Mouse (Mus musculus) MEL (cell line): ENCODE data around the gene Vdac1. TPM values are rescaled to one million over a fixed set of nuclear protein-coding genes. Genes with fewer than 3 reads are reported as not detected.

ENCODE experiments used
- DNase-seq: peaks from one replicate; pipeline ENCODE4 v3.0.0; 2011; ENCODE audit warnings: low read depth, low spot score
- H3K27ac ChIP-seq: 2 replicates; pipeline ENCODE4 v1.5.1; 2012; ENCODE audit warnings: low read depth, mild to moderate bottlenecking, control low read depth, low read length, moderate library complexity; ENCODE audit not compliant: control insufficient read depth
- H3K27me3 ChIP-seq, 2 experiments: fragments of 150-350 bp in 1 of 2; sonication (generic) in 1 of 2; 2 replicates each; pipeline ENCODE4 v1.6.1; 2012; ENCODE audit warnings: low read length in 2 of 2, mild to moderate bottlenecking in 2 of 2, improper control_type of control experiment in 1 of 2, moderate library complexity in 1 of 2; ENCODE audit not compliant: insufficient read depth in 2 of 2, control insufficient read depth in 1 of 2
- H3K36me3 ChIP-seq, 2 experiments: 2 replicates each; pipeline ENCODE4 v1.6.1; 2012 to 2014; ENCODE audit warnings: low read length in 2 of 2, improper control_type of control experiment in 1 of 2, inconsistent platforms in 1 of 2, mild to moderate bottlenecking in 1 of 2; ENCODE audit not compliant: insufficient read depth in 2 of 2, control insufficient read depth in 1 of 2
- H3K4me1 ChIP-seq, 2 experiments: fragments of 150-350 bp in 1 of 2; sonication (generic) in 1 of 2; 2 replicates each; pipeline ENCODE4 v1.6.1; 2012; ENCODE audit warnings: low read length in 2 of 2, improper control_type of control experiment in 1 of 2, mild to moderate bottlenecking in 1 of 2; ENCODE audit not compliant: insufficient read depth in 2 of 2, control insufficient read depth in 1 of 2
- H3K4me3 ChIP-seq, 2 experiments: fragments of 150-350 bp in 1 of 2; sonication (generic) in 1 of 2; 2 replicates each; pipeline ENCODE4 v1.5.1; 2012; ENCODE audit warnings: low read depth in 2 of 2, low read length in 2 of 2, mild to moderate bottlenecking in 2 of 2, moderate library complexity in 2 of 2, control low read depth in 1 of 2, improper control_type of control experiment in 1 of 2; ENCODE audit not compliant: control insufficient read depth in 1 of 2, insufficient read depth in 1 of 2
- H3K79me2 ChIP-seq: 2 replicates; pipeline ENCODE4 v1.6.1; 2012; ENCODE audit warnings: mild to moderate bottlenecking, low read length, moderate library complexity; ENCODE audit not compliant: control insufficient read depth, poor library complexity, insufficient read depth
- H3K9ac ChIP-seq: 2 replicates; pipeline ENCODE4 v1.6.1; 2012; ENCODE audit warnings: low read depth, mild to moderate bottlenecking, control low read depth, low read length, moderate library complexity; ENCODE audit not compliant: control insufficient read depth, poor library complexity, severe bottlenecking
- H3K9me3 ChIP-seq: fragments of 150-350 bp; sonication (generic); replicated peaks from 2 replicates; pipeline ENCODE4 v1.6.1; 2012; ENCODE audit warnings: mild to moderate bottlenecking, low read length, improper control_type of control experiment, moderate library complexity; ENCODE audit not compliant: insufficient read depth
- BHLHE40 ChIP-seq: IDR thresholded peaks from 2 replicates; pipeline ENCODE4 v1.6.1; 2012; ENCODE audit warnings: low read depth, mild to moderate bottlenecking, inconsistent platforms, low read length, improper control_type of control experiment, borderline replicate concordance
- CHD1 ChIP-seq: IDR thresholded peaks from 2 replicates; pipeline ENCODE4 v1.6.1; 2012; ENCODE audit warnings: low read depth, mild to moderate bottlenecking, inconsistent platforms, low read length, improper control_type of control experiment
- CHD2 ChIP-seq: IDR thresholded peaks from 2 replicates; pipeline ENCODE4 v1.6.1; 2011; ENCODE audit warnings: low read length, improper control_type of control experiment
- EP300 ChIP-seq, 2 experiments: IDR thresholded peaks; 2 replicates each; pipeline ENCODE4 v1.6.1; 2011; ENCODE audit warnings: improper control_type of control experiment in 2 of 2, low read length in 2 of 2, low read depth in 1 of 2, mild to moderate bottlenecking in 1 of 2
- GABPA ChIP-seq: IDR thresholded peaks from 2 replicates; pipeline ENCODE4 v1.6.1; 2012; ENCODE audit warnings: low read depth, mild to moderate bottlenecking, inconsistent platforms, low read length, improper control_type of control experiment, moderate library complexity
- KAT2A ChIP-seq: conservative IDR thresholded peaks from 2 replicates; pipeline ENCODE4 v1.6.1; 2012; ENCODE audit warnings: low read depth, low read length, improper control_type of control experiment, inconsistent platforms
- MAFK ChIP-seq: IDR thresholded peaks from 2 replicates; pipeline ENCODE4 v1.6.1; 2011; ENCODE audit warnings: low read depth, mild to moderate bottlenecking, low read length, improper control_type of control experiment, borderline replicate concordance
- MEF2A ChIP-seq: IDR thresholded peaks from 2 replicates; pipeline ENCODE4 v1.6.1; 2014; ENCODE audit warnings: low read depth, mild to moderate bottlenecking, inconsistent platforms, low read length, improper control_type of control experiment; ENCODE audit not compliant: poor library complexity, insufficient replicate concordance, severe bottlenecking; ENCODE audit errors: extremely low read depth
- MXI1 ChIP-seq: IDR thresholded peaks from 2 replicates; pipeline ENCODE4 v1.6.1; 2011; ENCODE audit warnings: mild to moderate bottlenecking, low read depth, low read length, improper control_type of control experiment
- POLR2A ChIP-seq, 2 experiments: IDR thresholded peaks; 2 replicates each; pipeline ENCODE4 v1.6.1; 2011 to 2012; ENCODE audit warnings: low read length in 2 of 2, mild to moderate bottlenecking in 2 of 2, control low read depth in 1 of 2, improper control_type of control experiment in 1 of 2, low read depth in 1 of 2, moderate library complexity in 1 of 2; ENCODE audit not compliant: control insufficient read depth in 1 of 2, insufficient read depth in 1 of 2, poor library complexity in 1 of 2
- POLR2AphosphoS5 ChIP-seq: IDR thresholded peaks from 2 replicates; pipeline ENCODE4 v1.6.1; 2012; ENCODE audit warnings: low read depth, borderline replicate concordance, mild to moderate bottlenecking, inconsistent platforms, low read length, moderate library complexity, mixed read lengths
- RAD21 ChIP-seq: IDR thresholded peaks from 2 replicates; pipeline ENCODE4 v1.6.1; 2011; ENCODE audit warnings: mild to moderate bottlenecking, low read depth, low read length, improper control_type of control experiment
- RCOR1 ChIP-seq: IDR thresholded peaks from 2 replicates; pipeline ENCODE4 v1.6.1; 2012; ENCODE audit warnings: low read depth, mild to moderate bottlenecking, inconsistent platforms, low read length, improper control_type of control experiment
- SIN3A ChIP-seq: IDR thresholded peaks from 2 replicates; pipeline ENCODE4 v1.6.1; 2012; ENCODE audit warnings: low read length, improper control_type of control experiment, inconsistent platforms
- SMC3 ChIP-seq: IDR thresholded peaks from 2 replicates; pipeline ENCODE4 v1.6.1; 2011; ENCODE audit warnings: low read depth, low read length, improper control_type of control experiment
- TCF12 ChIP-seq: IDR thresholded peaks from 2 replicates; pipeline ENCODE4 v1.6.1; 2014; ENCODE audit warnings: low read depth, mild to moderate bottlenecking, inconsistent platforms, low read length, improper control_type of control experiment, moderate library complexity
- USF1 ChIP-seq: IDR thresholded peaks from 2 replicates; pipeline ENCODE4 v1.6.1; 2014; ENCODE audit warnings: low read depth, mild to moderate bottlenecking, inconsistent platforms, low read length, improper control_type of control experiment, moderate library complexity
- USF2 ChIP-seq, 2 experiments: IDR thresholded peaks; 2 replicates each; pipeline ENCODE4 v1.6.1; 2011 to 2012; ENCODE audit warnings: improper control_type of control experiment in 2 of 2, low read length in 2 of 2, borderline replicate concordance in 1 of 2, inconsistent platforms in 1 of 2, low read depth in 1 of 2, mild to moderate bottlenecking in 1 of 2; ENCODE audit not compliant: insufficient read depth in 1 of 2
- ZC3H11A ChIP-seq: IDR thresholded peaks from 2 replicates; pipeline ENCODE4 v1.6.1; 2012; ENCODE audit warnings: low read depth, mild to moderate bottlenecking, inconsistent platforms, low read length, improper control_type of control experiment
- ZKSCAN1 ChIP-seq: IDR thresholded peaks from 2 replicates; pipeline ENCODE4 v1.6.1; 2012; ENCODE audit warnings: low read depth, mild to moderate bottlenecking, inconsistent platforms, low read length, improper control_type of control experiment, moderate library complexity
- ZMIZ1 ChIP-seq: IDR thresholded peaks from 2 replicates; pipeline ENCODE4 v1.6.1; 2012; ENCODE audit warnings: low read depth, mild to moderate bottlenecking, inconsistent platforms, low read length, improper control_type of control experiment, moderate library complexity
- ZNF384 ChIP-seq: IDR thresholded peaks from 2 replicates; pipeline ENCODE4 v1.6.1; 2012; ENCODE audit warnings: low read depth, mild to moderate bottlenecking, inconsistent platforms, low read length, improper control_type of control experiment
- polyA plus RNA-seq, 2 experiments: library from polyadenylated mRNA; stranded (reverse) in 1 of 2; unstranded in 1 of 2; fragments of >175 nt in 1 of 2; fragments of >200 nt in 1 of 2; gene quantifications; 2 replicates each; pipeline versions ENCODE4 v1.2.1 to v1.2.4; 2012; ENCODE audit warnings: low replicate concordance in 2 of 2, low read depth in 1 of 2; ENCODE audit not compliant: insufficient read length in 2 of 2, insufficient read depth in 1 of 2, missing spikeins in 1 of 2
- total RNA-seq: library from RNA; depleted of rRNA; stranded (reverse); fragments of 300-350 nt; gene quantifications from 2 replicates; pipeline ENCODE4 v1.2.3, GENCODE M21; 2012

Gene Vdac1
- total and polyA plus RNA-seq, 3 experiments, result 257 to 389 (median 381) TPM

- TF ChIP-seq POLR2A (IDR thresholded peaks at IDR 0.05; ENCODE audit: control insufficient read depth in 1 of 2, insufficient read depth in 1 of 2, low read depth in 1 of 2, low read length in 2 of 2, poor library complexity in 1 of 2) (no peak), ZKSCAN1 (no peak), SIN3A (no peak)
These were observed 43.5 kb downstream of the Vdac1 start (continued) for GRCm38 (mm10) chr11:52404209-52404608.

- no peaks in the 10 kb centered on the region for H3K9me3 ChIP-seq
- H3K27me3 ChIP-seq, result no peaks in the 10 kb centered on the region
- no peak overlapping the region for H3K9ac ChIP-seq
- no peak overlapping the region for H3K4me3 ChIP-seq
- TF ChIP-seq POLR2AphosphoS5, result no peak
- TF ChIP-seq ZC3H11A, result no peak
- TF ChIP-seq RCOR1, result no peak
- TF ChIP-seq MAFK, result no peak
- no peak for TF ChIP-seq SMC3
- TF ChIP-seq KAT2A, result no peak
- TF ChIP-seq CHD1, result no peak
- no peak for TF ChIP-seq MEF2A
- TF ChIP-seq ZNF384, result no peak
- TF ChIP-seq TCF12, result no peak
- no peak for TF ChIP-seq CHD2
- TF ChIP-seq USF2 (IDR thresholded peaks at IDR 0.05; ENCODE audit: borderline replicate concordance in 1 of 2, insufficient read depth in 1 of 2, low read depth in 1 of 2, low read length in 2 of 2), result no peak
- no peak for TF ChIP-seq BHLHE40
- TF ChIP-seq EP300 (IDR thresholded peaks at IDR 0.05; ENCODE audit: low read depth in 1 of 2, low read length in 2 of 2), result no peak
- TF ChIP-seq GABPA, result no peak
- no peak for TF ChIP-seq ZMIZ1
- no peak for TF ChIP-seq RAD21
- no peak for TF ChIP-seq USF1
- no peak for TF ChIP-seq MXI1
- no peak for DNase-seq
- H3K79me2 ChIP-seq, result peaks cover 8% of the 10 kb centered on the region
- no peak overlapping the region for H3K27ac ChIP-seq
- H3K4me1 ChIP-seq, result no peaks in the 10 kb centered on the region
- H3K36me3 ChIP-seq, result peaks cover 0 to 15% of the 10 kb centered on the region in 2 experiments; a peak in 2 of 4 replicates
These were observed 44.6 kb downstream of the Vdac1 start for GRCm38 (mm10) chr11:52405196-52405688.
